Mouse (Mus musculus) CD4-positive helper T cell, adult 2 months (primary cell): ENCODE results near the gene Susd4.

Source experiments
- DNase-seq: peaks from one replicate; pipeline ENCODE4 v3.0.0-alpha.2; 2012; ENCODE audit warnings: low read depth, missing footprints, low spot score

Gene Susd4

GRCm38 (mm10) chr1:182785504-182785903, 21.8 kb downstream of the Susd4 start:
- no peak for DNase-seq

- DNase-seq, result no peak
Observed at GRCm38 (mm10) chr1:182787030-182787429, 23.4 kb downstream of the Susd4 start.

DNA sequence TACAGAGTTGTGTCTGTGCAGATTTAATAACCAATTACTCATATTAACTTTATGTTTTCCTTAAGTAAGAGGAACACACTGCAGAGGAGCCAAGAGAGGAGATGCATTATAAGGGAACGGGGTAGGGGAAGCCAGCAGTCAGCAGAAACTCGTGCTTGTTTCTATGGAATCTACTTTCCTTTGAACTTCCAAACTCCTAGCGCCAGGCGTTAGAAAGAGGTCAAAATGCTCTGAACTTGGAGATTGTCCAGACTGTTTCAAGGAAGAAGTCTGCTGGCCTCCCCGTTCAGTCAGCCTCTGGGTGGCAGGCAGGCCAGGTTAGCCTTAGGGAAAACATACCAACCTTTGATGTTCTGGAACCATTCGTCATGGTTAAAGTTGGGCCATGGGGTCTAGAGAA, 25.2 kb downstream of the Susd4 start:
- no peak for DNase-seq

GRCm38 (mm10) chr1:182792521-182793071, 28.9 kb downstream of the Susd4 start:
- DNase-seq, result peak; percentile 17

- DNase-seq, result no peak
Observed at GRCm38 (mm10) chr1:182794221-182794620, 30.6 kb downstream of the Susd4 start.

DNA sequence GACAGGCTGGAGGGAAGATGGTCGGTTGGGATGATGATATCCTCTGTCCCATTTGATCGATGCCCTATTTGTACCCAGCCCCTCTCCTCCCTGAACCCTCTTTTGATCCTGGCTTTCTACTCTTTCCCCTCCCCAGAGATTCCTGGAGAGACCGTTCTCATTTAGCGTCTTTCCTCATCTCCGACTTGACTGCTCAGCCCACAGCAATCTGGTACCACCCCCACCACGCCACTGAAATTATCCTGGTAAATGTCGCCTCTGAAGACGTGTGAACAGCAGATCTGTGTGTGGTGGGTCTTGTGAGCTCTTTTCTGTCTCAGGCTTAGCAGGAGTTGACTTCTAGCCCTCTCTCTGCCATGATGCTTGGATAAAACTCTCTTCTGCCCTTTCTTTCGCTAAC, 31.0 kb downstream of the Susd4 start:
- DNase-seq, result no peak

- no peak for DNase-seq
Observed at GRCm38 (mm10) chr1:182797048-182797447, 33.4 kb downstream of the Susd4 start.

DNA sequence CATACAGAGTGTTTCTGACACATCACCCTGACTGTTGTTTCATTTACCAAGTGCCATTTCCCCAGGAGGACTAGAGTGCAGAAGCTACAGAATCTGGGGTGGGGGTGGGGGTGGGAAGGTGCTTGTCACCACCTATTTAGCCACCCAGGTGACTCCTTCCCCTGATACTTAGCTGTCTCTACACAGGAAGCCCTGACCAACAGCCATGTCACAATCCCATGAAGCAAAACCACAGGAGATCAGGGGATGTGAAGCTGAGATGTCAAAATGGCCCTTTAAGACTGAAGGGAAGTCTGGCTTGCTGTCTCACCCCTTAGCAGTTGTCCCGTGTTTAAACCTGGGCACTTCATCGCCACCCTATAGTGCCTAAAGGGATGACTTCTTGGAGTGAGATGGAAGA, 37.9 kb downstream of the Susd4 start:
- no peak for DNase-seq

GRCm38 (mm10) chr1:182802891-182803290, 39.2 kb downstream of the Susd4 start:
- no peak for DNase-seq

DNA sequence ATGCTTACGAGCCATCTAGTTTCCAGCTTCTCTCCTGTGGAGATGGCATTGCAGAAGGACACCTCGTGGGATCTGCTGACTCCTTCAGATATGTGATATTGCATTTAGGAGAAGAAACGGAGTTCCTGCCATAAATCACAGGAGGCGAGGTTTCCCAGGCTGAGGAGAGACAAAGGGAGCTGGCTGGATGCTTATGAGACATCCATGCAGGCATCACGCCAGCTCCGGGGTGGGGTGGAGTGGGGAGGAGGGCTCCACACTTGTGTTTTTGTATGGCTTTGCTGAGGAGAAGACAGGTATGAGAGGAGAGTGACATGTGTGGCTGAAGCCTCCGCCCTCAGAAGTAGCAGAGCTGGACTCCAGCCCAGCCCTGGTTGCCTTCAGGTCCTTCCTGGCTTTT, 50.3 kb downstream of the Susd4 start:
- no peak for DNase-seq

GRCm38 (mm10) chr1:182814566-182814965, 50.9 kb downstream of the Susd4 start:
- no peak for DNase-seq

- no peak for DNase-seq
Observed at GRCm38 (mm10) chr1:182817106-182817505, 53.4 kb downstream of the Susd4 start.

GRCm38 (mm10) chr1:182817624-182818023, 54.0 kb downstream of the Susd4 start:
- no peak for DNase-seq

DNA sequence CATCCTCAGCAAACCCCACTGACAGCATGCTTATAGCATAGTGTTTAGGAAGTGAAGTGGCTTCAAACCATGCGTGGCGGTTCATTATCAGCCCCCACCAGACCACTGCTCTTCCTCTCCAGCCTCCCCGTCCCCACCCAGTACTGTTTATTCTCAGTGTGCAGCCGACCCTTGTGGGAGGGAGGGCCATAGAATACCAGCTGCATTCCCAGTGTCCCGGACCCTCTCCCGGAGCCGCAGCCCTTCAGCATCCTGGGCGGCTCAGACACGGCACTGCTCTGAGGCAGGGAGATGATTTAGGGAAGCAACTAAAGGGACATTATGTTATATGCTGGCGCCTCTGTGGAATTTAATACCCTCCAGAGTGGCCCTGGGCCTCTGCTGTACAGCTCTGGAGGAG, 55.3 kb downstream of the Susd4 start:
- no peak for DNase-seq

- no peak for DNase-seq
Observed at GRCm38 (mm10) chr1:182822729-182823128, 59.1 kb downstream of the Susd4 start.

DNA sequence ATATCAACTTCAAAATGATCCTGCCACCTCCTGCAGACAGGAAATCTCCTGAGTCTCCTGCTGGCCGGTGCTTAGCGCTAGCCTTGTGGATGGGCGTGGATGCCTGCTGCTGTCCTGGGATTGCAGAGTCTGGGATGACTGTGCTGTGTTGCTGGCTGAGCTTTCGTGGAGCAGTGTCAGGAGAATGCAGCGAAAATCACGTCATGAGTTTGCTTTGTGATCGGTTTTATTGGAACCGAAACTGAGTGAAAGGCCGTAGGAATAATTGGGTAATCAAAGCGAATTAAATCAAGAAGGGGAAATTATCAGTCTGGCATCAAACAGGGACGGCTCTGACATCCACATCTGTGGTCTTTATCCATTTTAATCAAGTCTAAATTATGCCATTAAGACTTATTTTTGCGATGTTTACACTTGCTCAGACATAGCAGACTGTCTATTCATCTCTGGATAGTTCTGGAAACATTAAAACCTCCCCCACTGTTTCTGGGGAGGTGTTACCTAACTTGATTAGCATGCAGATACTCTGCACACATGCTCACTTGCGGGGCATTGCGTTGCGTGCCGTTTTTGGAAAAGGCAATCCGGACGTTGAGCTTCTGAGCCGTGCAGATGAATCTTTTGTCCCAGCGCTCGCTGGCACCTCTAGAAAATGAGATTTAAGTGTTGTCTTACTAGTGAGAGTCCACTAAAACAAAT, 60.2 kb downstream of the Susd4 start:
- DNase-seq, result no peak

DNA sequence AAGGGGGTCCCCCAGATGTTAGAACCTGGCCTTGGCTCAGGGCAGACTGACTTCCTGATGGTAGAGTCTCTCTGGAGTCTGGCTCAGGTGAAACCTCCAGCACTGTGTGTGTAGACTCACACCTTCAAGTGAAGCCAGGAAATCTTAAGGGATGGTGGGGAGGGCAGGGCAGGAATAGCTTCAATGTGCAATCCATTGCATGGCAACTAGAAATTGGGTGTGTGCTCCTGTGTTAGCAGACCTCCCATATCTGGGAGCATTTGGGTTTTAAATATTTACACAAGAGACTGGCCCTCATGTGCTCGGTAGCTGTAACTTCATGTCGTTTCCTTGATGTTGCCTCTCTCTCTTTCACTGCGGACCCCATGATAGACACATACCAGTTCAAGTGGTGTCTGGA, 62.9 kb downstream of the Susd4 start:
- DNase-seq, result no peak

GRCm38 (mm10) chr1:182838061-182838460, 74.4 kb downstream of the Susd4 start:
- no peak for DNase-seq

- DNase-seq, result no peak
Observed at GRCm38 (mm10) chr1:182839332-182839929, 75.8 kb downstream of the Susd4 start.

- no peak for DNase-seq
Observed at GRCm38 (mm10) chr1:182840011-182840410, 76.4 kb downstream of the Susd4 start.

- no peak for DNase-seq
Observed at GRCm38 (mm10) chr1:182840606-182841005, 76.9 kb downstream of the Susd4 start.

GRCm38 (mm10) chr1:182849556-182849955, 85.9 kb downstream of the Susd4 start:
- DNase-seq, result no peak

DNA sequence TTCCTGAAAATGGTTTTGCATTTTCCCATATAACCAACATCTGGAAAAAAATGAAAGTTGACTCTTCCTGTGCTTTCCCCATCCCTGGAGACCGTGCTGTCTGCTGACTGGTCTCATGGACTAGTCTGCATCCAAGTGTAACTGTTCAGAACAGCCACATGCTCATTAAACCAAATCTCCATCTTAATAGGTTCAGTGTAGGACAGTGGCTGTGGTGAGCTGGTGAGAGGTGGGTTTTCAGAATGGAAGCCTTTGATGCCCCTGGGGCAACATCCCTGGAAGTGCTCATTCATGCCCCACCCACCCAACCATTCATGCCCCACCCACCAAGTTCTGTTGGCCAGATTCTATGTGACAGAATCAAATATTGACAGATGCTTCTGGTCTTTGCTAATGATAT, 86.4 kb downstream of the Susd4 start:
- DNase-seq, result no peak
